Mouse (Mus musculus) liver, embryonic 13.5 days (tissue): Measurements from ENCODE around the gene Nrxn1. TPM values are rescaled to one million over a fixed set of nuclear protein-coding genes. Genes with fewer than 3 reads are reported as not detected.

Experiments
- ATAC-seq: fragments of 200-750 bp; cut with Nextera tagmentation; 2 replicates; pipeline ENCODE4 v1.8.0; 2017; ENCODE audit warnings: low read depth, mild to moderate bottlenecking, moderate number of reproducible peaks, moderate library complexity
- DNase-seq: peaks from one replicate; pipeline ENCODE4 v3.0.0; 2022
- H3K27ac ChIP-seq: fragments of 300-500 bp; sonication (generic); 2 replicates; pipeline ENCODE4 v1.5.1; 2015; ENCODE audit warnings: moderate library complexity, mild to moderate bottlenecking, inconsistent platforms
- H3K27me3 ChIP-seq: fragments of 300-500 bp; sonication (generic); 2 replicates; pipeline ENCODE4 v1.6.1; 2015; ENCODE audit warnings: mild to moderate bottlenecking, inconsistent platforms
- H3K36me3 ChIP-seq: fragments of 300-500 bp; sonication (generic); 2 replicates; pipeline ENCODE4 v1.6.1; 2015; ENCODE audit warnings: mild to moderate bottlenecking, inconsistent platforms
- H3K4me1 ChIP-seq: fragments of 300-500 bp; sonication (generic); replicated peaks from 2 replicates; pipeline ENCODE4 v1.6.1; 2015; ENCODE audit warnings: inconsistent platforms
- H3K4me2 ChIP-seq: fragments of 300-500 bp; sonication (generic); 2 replicates; pipeline ENCODE4 v1.6.1; 2015; ENCODE audit warnings: inconsistent platforms, mild to moderate bottlenecking, moderate library complexity
- H3K4me3 ChIP-seq: fragments of 300-500 bp; sonication (generic); replicated peaks from 2 replicates; pipeline ENCODE4 v1.5.1; 2015; ENCODE audit warnings: mild to moderate bottlenecking, inconsistent platforms
- H3K9ac ChIP-seq: fragments of 300-500 bp; sonication (generic); 2 replicates; pipeline ENCODE4 v1.6.1; 2015; ENCODE audit warnings: mild to moderate bottlenecking, inconsistent platforms
- H3K9me3 ChIP-seq: fragments of 300-500 bp; sonication (generic); replicated peaks from 2 replicates; pipeline ENCODE4 v1.6.1; 2016; ENCODE audit warnings: inconsistent platforms
- WGBS: fragments of 180-500 bp; shearing (Covaris S2); methylation state at CpG from one replicate; pipeline ENCODE4 v1.1.7; 2015; ENCODE audit not compliant: insufficient replicate concordance; 5-methylcytosine and 5-hydroxymethylcytosine counted together
- polyA plus RNA-seq: library from polyadenylated mRNA; unstranded; fragments of >200 nt; fragmentation: Nextera tagmentation; extraction: Ambion mirVana; gene quantifications from 2 replicates; pipeline ENCODE4 v1.2.1, GENCODE M21; 2015

Nrxn1 gene
- polyA plus RNA-seq, 1 experiment from 2014 or later: 0.51 TPM

DNA sequence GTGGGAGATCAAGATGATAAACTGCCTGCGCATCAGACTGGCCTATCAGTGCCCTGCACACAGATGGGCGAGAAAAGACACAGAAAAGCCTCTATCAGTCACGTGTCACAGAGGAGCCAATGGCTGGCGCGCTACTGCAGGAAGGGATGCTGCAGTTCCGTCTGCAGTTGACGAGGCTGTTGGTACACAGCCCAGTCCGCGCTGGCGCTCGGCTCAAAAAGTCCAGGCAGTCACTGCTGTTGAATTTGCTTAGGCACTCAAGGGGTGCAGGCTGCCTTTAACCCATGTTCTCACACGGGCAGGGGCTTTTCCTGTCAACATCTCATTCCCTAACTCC is 1004.6 kb downstream of the Nrxn1 start:
- Histone ChIP-seq H3K4me1 (no peaks in the 10 kb centered on the region), H3K36me3 (no peaks in the 10 kb centered on the region), H3K4me2 (peak overlapping the region; percentile 14; the same call in 1 of the 2 replicates), H3K27me3 (no peaks in the 10 kb centered on the region), H3K4me3 (no peak overlapping the region), H3K9ac (no peak overlapping the region), H3K9me3 (no peaks in the 10 kb centered on the region; the same call in 1 of the 2 replicates), H3K27ac (no peak overlapping the region)
- 0 out of 2 replicates have a peak, but pooled peaks have one; percentile 34 for ATAC-seq
- WGBS: 7% methylated on average over 12 of the region's 12 CpGs
- no peak for DNase-seq

DNA sequence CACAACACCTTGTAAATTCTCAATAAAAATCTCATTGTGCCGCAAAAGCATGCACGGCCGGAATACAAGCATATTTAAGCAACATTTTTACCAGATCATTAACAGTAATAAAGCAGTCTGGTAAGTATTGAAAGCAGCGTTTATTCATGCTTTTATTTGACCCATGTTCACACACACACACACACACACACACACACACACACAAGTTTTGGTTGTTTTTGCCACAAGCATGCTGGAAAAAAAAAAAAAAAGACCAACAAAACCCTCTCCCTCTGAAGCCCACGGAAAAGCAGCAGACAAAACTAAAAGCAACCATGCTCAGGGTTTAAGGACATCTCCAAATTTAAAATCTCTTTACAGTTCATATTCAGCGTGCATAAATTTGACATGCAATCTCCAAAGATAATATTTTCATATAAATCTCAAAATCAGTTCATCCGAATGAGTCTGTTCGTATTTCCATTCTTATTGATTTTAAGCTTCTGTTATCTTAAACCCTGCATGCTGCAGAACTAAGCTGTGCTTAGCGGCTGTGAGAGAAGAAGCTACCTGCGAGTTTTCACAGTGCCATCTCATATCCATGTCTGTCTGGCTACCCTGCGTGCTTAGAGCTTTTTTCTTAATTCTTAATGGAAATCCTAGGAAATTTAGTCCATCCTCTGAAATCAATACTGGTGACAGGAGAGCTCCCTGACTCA is 1005.1 kb downstream of the Nrxn1 start:
- Histone ChIP-seq H3K4me2 (0 out of 2 replicates have a peak overlapping the region, but pooled peaks have one; percentile 14), H3K4me1 (no peaks in the 10 kb centered on the region), H3K9ac (no peak overlapping the region), H3K36me3 (no peaks in the 10 kb centered on the region), H3K9me3 (no peaks in the 10 kb centered on the region; the same call in 1 of the 2 replicates), H3K4me3 (no peak overlapping the region), H3K27me3 (no peaks in the 10 kb centered on the region), H3K27ac (no peak overlapping the region)
- 58% methylated on average over 11 of the region's 11 CpGs for WGBS
- ATAC-seq: no peak
- no peak for DNase-seq

DNA sequence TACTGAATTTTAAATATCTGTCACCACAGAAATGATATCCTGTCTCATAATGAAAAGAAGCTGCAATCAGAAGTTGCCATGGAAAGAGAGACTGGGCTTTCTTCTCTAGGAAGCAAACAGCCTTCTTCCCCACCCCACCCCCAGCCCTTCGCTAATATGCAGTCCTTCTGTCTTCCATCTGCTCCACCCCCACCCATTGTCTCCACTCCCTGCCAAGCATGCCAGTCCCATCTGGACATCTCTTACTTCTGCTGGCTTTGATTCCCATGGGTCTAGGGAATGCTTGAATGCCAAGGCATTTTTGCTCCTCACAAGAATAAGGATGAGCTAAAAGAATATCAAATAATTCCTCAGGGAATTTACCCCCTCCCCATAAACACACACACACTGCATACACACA is 1006.0 kb downstream of the Nrxn1 start:
- H3K4me2 ChIP-seq: no peak overlapping the region
- no peaks in the 10 kb centered on the region for H3K36me3 ChIP-seq
- no peak overlapping the region for H3K4me3 ChIP-seq
- H3K9ac ChIP-seq: no peak overlapping the region
- 20% methylated on average over 1 of the region's 1 CpGs for WGBS
- DNase-seq (no peak), ATAC-seq (no peak)
- no peaks in the 10 kb centered on the region; the same call in 1 of the 2 replicates for H3K9me3 ChIP-seq
- H3K4me1 ChIP-seq: no peaks in the 10 kb centered on the region
- H3K27me3 ChIP-seq: no peaks in the 10 kb centered on the region
- no peak overlapping the region for H3K27ac ChIP-seq

DNA sequence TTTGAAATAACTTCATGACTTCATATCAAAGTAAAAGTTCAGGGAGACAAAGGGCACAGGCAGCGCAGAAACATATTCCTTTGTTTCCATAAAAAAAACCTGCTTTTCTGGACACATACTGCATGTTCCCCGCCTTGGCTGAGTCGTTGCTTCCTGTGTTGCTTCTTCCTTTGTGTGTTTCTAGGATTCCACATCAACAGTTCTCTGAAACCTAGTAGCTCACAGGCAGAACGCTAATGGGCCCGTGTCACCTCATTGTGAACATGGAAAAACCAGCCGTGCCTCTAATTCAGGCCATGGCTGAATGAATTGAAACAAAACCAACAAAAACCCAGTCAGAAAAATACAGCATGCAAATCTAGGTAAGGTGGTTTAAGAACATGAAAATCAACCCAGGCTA is 1013.9 kb downstream of the Nrxn1 start:
- WGBS: 62% methylated on average over 6 of the region's 6 CpGs
- Histone ChIP-seq H3K9ac (no peak overlapping the region), H3K27me3 (no peaks in the 10 kb centered on the region), H3K27ac (no peak overlapping the region), H3K4me1 (no peaks in the 10 kb centered on the region), H3K4me3 (no peak overlapping the region), H3K4me2 (no peak overlapping the region), H3K36me3 (no peaks in the 10 kb centered on the region), H3K9me3 (no peaks in the 10 kb centered on the region)
- DNase-seq (no peak), ATAC-seq (no peak)

DNA sequence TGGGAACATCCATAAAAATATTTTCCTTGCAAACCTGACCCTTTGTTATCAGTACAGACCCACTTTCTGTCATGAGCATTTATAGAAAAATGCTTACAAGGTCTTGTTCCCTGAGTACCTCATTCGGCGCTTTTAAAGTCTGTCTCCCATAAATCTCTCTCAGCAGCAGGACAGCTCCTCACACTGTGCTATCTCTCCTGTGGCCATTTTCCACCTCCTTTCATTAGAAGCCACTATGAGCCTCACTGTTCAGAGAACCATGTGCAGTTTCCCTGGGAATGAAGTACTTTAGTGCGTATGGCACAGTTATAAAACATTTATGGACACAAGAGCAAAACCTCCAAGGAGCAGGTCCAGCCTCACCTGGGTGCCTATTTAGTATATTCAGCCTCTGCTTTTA is 1014.4 kb downstream of the Nrxn1 start:
- ATAC-seq (no peak), DNase-seq (no peak)
- Histone ChIP-seq H3K9ac (no peak overlapping the region), H3K27ac (no peak overlapping the region), H3K36me3 (no peaks in the 10 kb centered on the region), H3K4me3 (no peak overlapping the region), H3K27me3 (no peaks in the 10 kb centered on the region), H3K4me2 (no peak overlapping the region), H3K4me1 (no peaks in the 10 kb centered on the region), H3K9me3 (no peaks in the 10 kb centered on the region)
- 62% methylated on average over 3 of the region's 3 CpGs for WGBS

DNA sequence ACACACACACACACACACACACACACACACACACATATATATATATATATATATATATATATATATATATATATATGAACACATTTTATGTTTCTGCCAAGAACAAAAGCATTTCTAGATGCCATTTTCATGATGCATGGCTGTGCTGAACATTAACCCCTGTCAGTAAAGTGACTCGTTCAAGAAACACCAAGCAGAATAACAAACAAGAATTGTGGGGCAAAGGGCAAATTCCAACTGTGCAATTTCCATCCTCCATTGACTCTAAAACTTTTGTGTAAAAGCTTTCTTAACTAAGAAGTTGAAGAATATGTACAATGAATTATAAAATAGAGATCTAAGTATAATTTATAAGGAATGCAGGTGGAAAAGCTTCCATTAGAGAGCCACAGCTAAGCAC is 1030.0 kb downstream of the Nrxn1 start:
- ATAC-seq (no peak), DNase-seq (no peak)
- Histone ChIP-seq H3K27ac (no peak overlapping the region), H3K4me1 (no peaks in the 10 kb centered on the region), H3K4me3 (no peak overlapping the region), H3K9me3 (no peaks in the 10 kb centered on the region), H3K9ac (no peak overlapping the region), H3K4me2 (no peak overlapping the region), H3K27me3 (no peaks in the 10 kb centered on the region), H3K36me3 (no peaks in the 10 kb centered on the region)
- 35% methylated on average over 1 of the region's 1 CpGs for WGBS

DNA sequence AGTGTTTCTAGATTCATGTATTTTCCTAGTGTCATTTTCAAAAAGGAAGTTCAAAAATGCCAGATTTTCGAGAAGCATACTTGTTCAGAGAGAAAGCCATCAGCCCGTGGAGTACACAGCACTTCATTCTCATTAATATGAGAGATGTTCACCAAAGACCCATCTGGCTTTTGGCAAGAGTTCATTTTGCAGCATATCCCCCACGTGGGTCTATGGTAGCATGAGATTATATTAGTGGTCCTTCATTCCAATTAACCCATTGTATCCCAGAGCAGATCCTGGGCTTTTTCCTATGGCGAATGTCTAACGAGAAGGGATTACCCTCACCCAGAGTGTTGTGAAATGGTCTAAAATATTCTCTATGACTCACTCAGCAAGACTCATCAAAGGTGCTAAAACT is 1032.0 kb downstream of the Nrxn1 start:
- no peak overlapping the region for H3K4me3 ChIP-seq
- H3K9me3 ChIP-seq: no peaks in the 10 kb centered on the region
- no peaks in the 10 kb centered on the region for H3K27me3 ChIP-seq
- DNase-seq (no peak), ATAC-seq (no peak)
- no peak overlapping the region for H3K9ac ChIP-seq
- H3K36me3 ChIP-seq: no peaks in the 10 kb centered on the region
- H3K27ac ChIP-seq: no peak overlapping the region
- no peak overlapping the region for H3K4me2 ChIP-seq
- 58% methylated on average over 5 of the region's 5 CpGs for WGBS
- H3K4me1 ChIP-seq: no peaks in the 10 kb centered on the region

DNA sequence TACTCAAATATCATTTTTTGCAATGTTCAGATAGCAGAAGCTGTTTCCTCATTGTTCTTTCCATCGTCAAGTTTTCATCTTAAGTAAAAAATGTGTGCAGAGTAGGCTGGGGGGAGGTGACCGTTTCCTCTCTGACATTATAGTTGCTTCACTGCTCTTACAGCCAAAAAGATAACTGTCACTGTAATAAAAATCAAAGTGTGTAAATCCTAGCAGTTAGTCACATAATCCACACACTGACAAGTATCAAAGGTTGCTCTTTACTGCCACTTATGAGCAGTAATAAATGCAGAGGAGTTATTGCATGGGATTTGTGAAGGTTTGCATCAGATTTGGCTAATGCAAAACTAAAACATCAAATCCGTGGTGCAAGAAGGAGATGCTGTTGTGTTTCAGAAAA is 1032.7 kb downstream of the Nrxn1 start:
- no peak overlapping the region for H3K9ac ChIP-seq
- H3K27ac ChIP-seq: no peak overlapping the region
- no peak for DNase-seq
- H3K4me1 ChIP-seq: no peaks in the 10 kb centered on the region
- WGBS: 33% methylated on average over 3 of the region's 3 CpGs
- no peak overlapping the region for H3K4me3 ChIP-seq
- no peak overlapping the region for H3K4me2 ChIP-seq
- H3K36me3 ChIP-seq: no peaks in the 10 kb centered on the region
- H3K27me3 ChIP-seq: no peaks in the 10 kb centered on the region
- no peaks in the 10 kb centered on the region for H3K9me3 ChIP-seq
- no peak for ATAC-seq

DNA sequence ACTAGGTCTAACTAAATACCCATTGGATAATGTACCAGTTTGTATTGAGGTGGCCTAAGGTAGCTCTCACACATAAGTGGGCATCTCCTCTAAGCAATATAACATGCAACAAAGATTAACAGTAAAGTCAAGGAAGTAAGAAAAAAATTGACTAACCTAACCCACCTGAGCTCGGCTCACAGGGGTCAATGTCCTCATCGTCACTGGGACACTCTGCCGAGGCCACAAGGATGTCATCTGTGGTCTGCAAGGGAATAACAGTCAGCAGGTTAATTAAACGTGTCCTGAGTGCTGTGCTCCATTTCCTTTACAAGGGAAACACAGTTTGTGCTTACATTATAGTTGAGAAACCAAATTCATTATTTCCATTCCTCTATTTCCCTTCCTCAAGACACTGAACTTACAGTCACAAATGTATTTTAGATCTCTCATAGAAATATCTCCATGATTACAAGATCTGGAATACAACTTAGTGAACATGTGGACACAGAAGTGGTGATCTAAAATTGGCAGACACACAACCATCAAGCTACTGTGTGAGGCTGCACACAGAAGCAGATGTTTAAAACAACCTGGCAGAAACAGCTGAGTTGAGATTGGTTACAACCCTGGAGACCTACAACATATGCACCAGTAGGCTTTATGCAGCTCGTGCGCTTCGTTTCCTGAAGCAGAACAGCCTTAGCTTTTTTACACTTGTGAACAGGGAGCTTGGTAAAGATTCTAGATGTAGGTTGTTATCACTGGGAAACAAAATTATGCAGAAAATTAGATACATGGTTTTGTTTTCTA is 1033.4 kb downstream of the Nrxn1 start:
- no peak overlapping the region for H3K27ac ChIP-seq
- no peaks in the 10 kb centered on the region for H3K9me3 ChIP-seq
- no peaks in the 10 kb centered on the region for H3K36me3 ChIP-seq
- DNase-seq (no peak), ATAC-seq (no peak)
- H3K4me3 ChIP-seq: no peak overlapping the region
- no peak overlapping the region for H3K9ac ChIP-seq
- H3K4me2 ChIP-seq: no peak overlapping the region
- no peaks in the 10 kb centered on the region for H3K27me3 ChIP-seq
- no peaks in the 10 kb centered on the region for H3K4me1 ChIP-seq
- WGBS: 59% methylated on average over 7 of the region's 7 CpGs

DNA sequence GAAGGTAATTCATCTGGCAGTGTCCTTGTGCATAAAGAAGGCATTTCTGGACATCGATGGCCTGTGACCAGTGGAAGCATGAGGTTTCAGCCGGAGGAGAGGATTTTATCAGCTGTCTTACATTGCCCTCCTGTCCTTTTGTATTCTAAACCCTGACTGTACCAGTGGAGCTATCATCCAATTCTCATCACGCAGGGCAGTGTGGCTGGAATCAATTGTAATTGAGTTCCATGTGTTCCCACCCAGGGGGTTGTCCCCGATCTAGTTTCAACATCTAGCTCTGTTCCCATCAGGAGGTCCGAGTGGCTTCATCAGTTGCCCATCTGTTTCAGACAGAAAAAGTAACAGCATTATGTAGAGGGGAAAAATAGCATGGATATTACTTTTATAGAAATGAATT is 1038.6 kb downstream of the Nrxn1 start:
- no peaks in the 10 kb centered on the region for H3K27me3 ChIP-seq
- H3K9me3 ChIP-seq: no peaks in the 10 kb centered on the region; the same call in 1 of the 2 replicates
- no peaks in the 10 kb centered on the region for H3K36me3 ChIP-seq
- 59% methylated on average over 5 of the region's 5 CpGs for WGBS
- no peak for ATAC-seq
- no peak overlapping the region for H3K9ac ChIP-seq
- H3K27ac ChIP-seq: no peak overlapping the region
- no peaks in the 10 kb centered on the region for H3K4me1 ChIP-seq
- no peak for DNase-seq
- no peak overlapping the region for H3K4me3 ChIP-seq
- no peak overlapping the region for H3K4me2 ChIP-seq

DNA sequence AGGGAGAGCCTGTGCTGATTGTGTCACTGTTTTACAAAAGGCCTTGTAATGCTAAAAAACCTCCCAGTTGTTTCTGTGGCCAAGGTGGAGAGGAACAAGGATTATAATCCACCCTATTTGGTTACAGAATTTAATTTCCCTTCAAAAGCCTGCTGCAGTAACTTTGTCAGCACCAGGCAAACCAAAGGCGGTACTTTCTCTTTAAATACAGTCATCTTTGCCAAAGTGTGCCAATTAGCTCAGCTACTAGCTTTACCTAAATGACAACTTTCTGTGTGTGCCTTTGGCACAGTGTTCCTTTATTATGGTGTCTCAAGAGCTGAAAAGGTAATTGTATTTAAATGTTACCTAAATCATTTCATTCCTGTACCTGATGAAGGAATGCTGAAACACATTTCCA is 1053.6 kb downstream of the Nrxn1 start:
- H3K9me3 ChIP-seq: no peaks in the 10 kb centered on the region
- WGBS: 48% methylated on average over 1 of the region's 1 CpGs
- H3K4me1 ChIP-seq: no peaks in the 10 kb centered on the region
- DNase-seq (no peak), ATAC-seq (no peak)
- no peak overlapping the region for H3K4me3 ChIP-seq
- no peak overlapping the region for H3K9ac ChIP-seq
- H3K4me2 ChIP-seq: no peak overlapping the region
- no peaks in the 10 kb centered on the region for H3K27me3 ChIP-seq
- H3K36me3 ChIP-seq: no peaks in the 10 kb centered on the region
- no peak overlapping the region for H3K27ac ChIP-seq

DNA sequence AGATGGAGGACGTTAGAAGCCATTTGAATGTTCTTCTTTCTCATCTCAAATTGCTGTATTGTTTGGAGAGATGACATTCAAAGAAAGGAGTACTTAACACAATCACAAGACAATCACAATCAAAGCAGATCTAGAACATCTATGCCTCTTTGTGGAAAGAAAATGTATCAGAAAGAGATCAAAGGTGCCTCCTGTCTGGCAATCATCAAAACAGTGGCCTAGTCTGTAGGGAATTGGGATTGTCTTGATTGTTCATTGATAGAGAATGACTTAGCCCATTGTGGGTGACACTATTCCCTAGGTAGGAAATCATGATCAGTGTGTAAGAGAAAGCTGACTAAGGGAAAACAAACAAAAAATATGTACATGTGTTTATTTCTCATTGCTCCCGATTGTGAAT is 1060.5 kb downstream of the Nrxn1 start:
- 63% methylated on average over 2 of the region's 2 CpGs for WGBS
- no peak overlapping the region for H3K4me2 ChIP-seq
- ATAC-seq (no peak), DNase-seq (no peak)
- no peaks in the 10 kb centered on the region for H3K36me3 ChIP-seq
- no peaks in the 10 kb centered on the region for H3K27me3 ChIP-seq
- no peak overlapping the region for H3K9ac ChIP-seq
- no peaks in the 10 kb centered on the region for H3K4me1 ChIP-seq
- H3K4me3 ChIP-seq: no peak overlapping the region
- H3K27ac ChIP-seq: no peak overlapping the region
- no peaks in the 10 kb centered on the region for H3K9me3 ChIP-seq
